Mouse (Mus musculus) embryonic fibroblast, embryonic 13.5 days (primary cell): ENCODE measurements around the gene Car5b.

Experiments
- CTCF ChIP-seq: IDR thresholded peaks from 2 replicates; pipeline ENCODE4 v1.5.1; 2011; ENCODE audit warnings: mild to moderate bottlenecking, control low read depth, low read length, moderate library complexity, borderline replicate concordance; ENCODE audit not compliant: insufficient read depth
- POLR2A ChIP-seq: IDR thresholded peaks from 2 replicates; pipeline ENCODE4 v1.6.1; 2011; ENCODE audit warnings: low read depth, mild to moderate bottlenecking, control low read depth, low read length, moderate library complexity

GRCm38 (mm10) chrX:163982129-163982528 is 45.7 kb downstream of the Car5b start:
- TF ChIP-seq POLR2A = no peak
- no peak for TF ChIP-seq CTCF
